Mouse (Mus musculus): ENCODE measurements around the gene Plxna4. TPM values are rescaled to one million over a fixed set of nuclear protein-coding genes. Genes with fewer than 3 reads are reported as not detected.

Plxna4 gene
- polyA plus RNA-seq, 1 experiment = 3.5 TPM

- H3K27me3 ChIP-seq (replicated peaks) = no peaks in the 10 kb centered on the region
- peak overlapping the region; percentile 83 for H3K4me3 ChIP-seq (replicated peaks)
- H3K9me3 ChIP-seq = no peaks in the 10 kb centered on the region
- peaks cover 35% of the 10 kb centered on the region for H3K36me3 ChIP-seq (replicated peaks; ENCODE audit: low read length)
- TF ChIP-seq FLI1 (IDR thresholded peaks at IDR 0.05; ENCODE audit: low read length) (peak; percentile 54; the same call in 1 of the 2 replicates), GATA1 (IDR thresholded peaks at IDR 0.05; ENCODE audit: borderline replicate concordance, low read length) (peak; percentile 57; the same call in 1 of the 3 replicates)
- peaks cover 96% of the 10 kb centered on the region for H3K4me1 ChIP-seq
Measured at GRCm38 (mm10) chr6:32570445-32570844, 17.5 kb downstream of the Plxna4 start.

GRCm38 (mm10) chr6:32569919-32570318, 18.1 kb downstream of the Plxna4 start:
- H3K27me3 ChIP-seq (replicated peaks) = no peaks in the 10 kb centered on the region
- H3K36me3 ChIP-seq (replicated peaks; ENCODE audit: low read length) = peaks cover 31% of the 10 kb centered on the region
- no peak for TF ChIP-seq FLI1 (IDR thresholded peaks at IDR 0.05; ENCODE audit: low read length)
- TF ChIP-seq GATA1 (IDR thresholded peaks at IDR 0.05; ENCODE audit: borderline replicate concordance, low read length) = peak; percentile 61; the same call in 1 of the 3 replicates
- peak overlapping the region; percentile 59 for H3K4me3 ChIP-seq (replicated peaks)
- peaks cover 93% of the 10 kb centered on the region for H3K4me1 ChIP-seq
- H3K9me3 ChIP-seq = no peaks in the 10 kb centered on the region

GRCm38 (mm10) chr6:32546915-32547314, 41.1 kb downstream of the Plxna4 start:
- TF ChIP-seq GATA1 (IDR thresholded peaks at IDR 0.05; ENCODE audit: borderline replicate concordance, low read length) (no peak), FLI1 (IDR thresholded peaks at IDR 0.05; ENCODE audit: low read length) (no peak)
- H3K36me3 ChIP-seq (replicated peaks; ENCODE audit: low read length) = peaks cover 51% of the 10 kb centered on the region
- peaks cover 4% of the 10 kb centered on the region for H3K27me3 ChIP-seq (replicated peaks)
- H3K4me3 ChIP-seq (replicated peaks) = no peak overlapping the region
- H3K9me3 ChIP-seq = peaks cover 21% of the 10 kb centered on the region
- peaks cover 33% of the 10 kb centered on the region for H3K4me1 ChIP-seq

GRCm38 (mm10) chr6:32544021-32544420, 44.0 kb downstream of the Plxna4 start:
- peaks cover 9% of the 10 kb centered on the region for H3K27me3 ChIP-seq (replicated peaks)
- no peak for TF ChIP-seq GATA1 (IDR thresholded peaks at IDR 0.05; ENCODE audit: borderline replicate concordance, low read length)
- TF ChIP-seq FLI1 (IDR thresholded peaks at IDR 0.05; ENCODE audit: low read length) = no peak

GRCm38 (mm10) chr6:32540155-32540554, 47.8 kb downstream of the Plxna4 start:
- Histone ChIP-seq H3K9me3 (peaks cover 3% of the 10 kb centered on the region), H3K4me1 (peaks cover 92% of the 10 kb centered on the region), H3K36me3 (replicated peaks; ENCODE audit: low read length) (peaks cover 42% of the 10 kb centered on the region), H3K27me3 (replicated peaks) (peaks cover 9% of the 10 kb centered on the region), H3K4me3 (replicated peaks) (peak overlapping the region; percentile 25)
- TF ChIP-seq FLI1 (IDR thresholded peaks at IDR 0.05; ENCODE audit: low read length) = no peak
- TF ChIP-seq GATA1 (IDR thresholded peaks at IDR 0.05; ENCODE audit: borderline replicate concordance, low read length) = no peak

More at GRCm38 (mm10) chr6:32544021-32544420, 44.0 kb downstream of the Plxna4 start:
- H3K9me3 ChIP-seq = peaks cover 21% of the 10 kb centered on the region
- peaks cover 60% of the 10 kb centered on the region for H3K4me1 ChIP-seq
- peak overlapping the region; percentile 6 for H3K4me3 ChIP-seq (replicated peaks)
- H3K36me3 ChIP-seq (replicated peaks; ENCODE audit: low read length) = peaks cover 61% of the 10 kb centered on the region

GRCm38 (mm10) chr6:32533962-32534740, 53.8 kb downstream of the Plxna4 start:
- TF ChIP-seq GATA1 (IDR thresholded peaks at IDR 0.05; ENCODE audit: borderline replicate concordance, low read length) = no peak; the same call in 2 of the 3 replicates
- no peak for TF ChIP-seq FLI1 (IDR thresholded peaks at IDR 0.05; ENCODE audit: low read length)
- Histone ChIP-seq H3K4me1 (peaks cover 81% of the 10 kb centered on the region), H3K4me3 (replicated peaks) (peak overlapping the region; percentile 57), H3K36me3 (replicated peaks; ENCODE audit: low read length) (peaks cover 17% of the 10 kb centered on the region), H3K9me3 (0 out of 2 replicates have a peak, but pooled peaks cover 3% of the 10 kb centered on the region), H3K27me3 (replicated peaks) (no peaks in the 10 kb centered on the region)

GRCm38 (mm10) chr6:32528081-32528570, 59.9 kb downstream of the Plxna4 start:
- Histone ChIP-seq H3K36me3 (replicated peaks; ENCODE audit: low read length) (peaks cover 28% of the 10 kb centered on the region), H3K4me3 (replicated peaks) (peak overlapping the region; percentile 59), H3K27me3 (replicated peaks) (no peaks in the 10 kb centered on the region), H3K9me3 (0 out of 2 replicates have a peak, but pooled peaks cover 3% of the 10 kb centered on the region), H3K4me1 (peaks cover 84% of the 10 kb centered on the region)
- TF ChIP-seq FLI1 (IDR thresholded peaks at IDR 0.05; ENCODE audit: low read length) (no peak), GATA1 (IDR thresholded peaks at IDR 0.05; ENCODE audit: borderline replicate concordance, low read length) (no peak)

GRCm38 (mm10) chr6:32527518-32527917, 60.5 kb downstream of the Plxna4 start:
- TF ChIP-seq GATA1 (IDR thresholded peaks at IDR 0.05; ENCODE audit: borderline replicate concordance, low read length) = no peak
- TF ChIP-seq FLI1 (IDR thresholded peaks at IDR 0.05; ENCODE audit: low read length) = no peak
- Histone ChIP-seq H3K36me3 (replicated peaks; ENCODE audit: low read length) (peaks cover 28% of the 10 kb centered on the region), H3K9me3 (0 out of 2 replicates have a peak, but pooled peaks cover 3% of the 10 kb centered on the region), H3K4me1 (peaks cover 82% of the 10 kb centered on the region), H3K4me3 (replicated peaks) (no peak overlapping the region), H3K27me3 (replicated peaks) (no peaks in the 10 kb centered on the region)

- Histone ChIP-seq H3K36me3 (replicated peaks; ENCODE audit: low read length) (peaks cover 28% of the 10 kb centered on the region), H3K4me1 (peaks cover 90% of the 10 kb centered on the region), H3K9me3 (0 out of 2 replicates have a peak, but pooled peaks cover 3% of the 10 kb centered on the region), H3K27me3 (replicated peaks) (no peaks in the 10 kb centered on the region), H3K4me3 (replicated peaks) (no peak overlapping the region)
- TF ChIP-seq FLI1 (IDR thresholded peaks at IDR 0.05; ENCODE audit: low read length) = no peak
Measured at GRCm38 (mm10) chr6:32526762-32527161, 61.2 kb downstream of the Plxna4 start.

GRCm38 (mm10) chr6:32520097-32520496, 67.9 kb downstream of the Plxna4 start:
- H3K4me1 ChIP-seq = peaks cover 71% of the 10 kb centered on the region
- peaks cover 32% of the 10 kb centered on the region for H3K36me3 ChIP-seq (replicated peaks; ENCODE audit: low read length)
- H3K9me3 ChIP-seq = no peaks in the 10 kb centered on the region
- TF ChIP-seq FLI1 (IDR thresholded peaks at IDR 0.05; ENCODE audit: low read length) (no peak), GATA1 (IDR thresholded peaks at IDR 0.05; ENCODE audit: borderline replicate concordance, low read length) (no peak)
- no peak overlapping the region for H3K4me3 ChIP-seq (replicated peaks)
- peaks cover 7% of the 10 kb centered on the region for H3K27me3 ChIP-seq (replicated peaks)
